In the genomic region with DNA sequence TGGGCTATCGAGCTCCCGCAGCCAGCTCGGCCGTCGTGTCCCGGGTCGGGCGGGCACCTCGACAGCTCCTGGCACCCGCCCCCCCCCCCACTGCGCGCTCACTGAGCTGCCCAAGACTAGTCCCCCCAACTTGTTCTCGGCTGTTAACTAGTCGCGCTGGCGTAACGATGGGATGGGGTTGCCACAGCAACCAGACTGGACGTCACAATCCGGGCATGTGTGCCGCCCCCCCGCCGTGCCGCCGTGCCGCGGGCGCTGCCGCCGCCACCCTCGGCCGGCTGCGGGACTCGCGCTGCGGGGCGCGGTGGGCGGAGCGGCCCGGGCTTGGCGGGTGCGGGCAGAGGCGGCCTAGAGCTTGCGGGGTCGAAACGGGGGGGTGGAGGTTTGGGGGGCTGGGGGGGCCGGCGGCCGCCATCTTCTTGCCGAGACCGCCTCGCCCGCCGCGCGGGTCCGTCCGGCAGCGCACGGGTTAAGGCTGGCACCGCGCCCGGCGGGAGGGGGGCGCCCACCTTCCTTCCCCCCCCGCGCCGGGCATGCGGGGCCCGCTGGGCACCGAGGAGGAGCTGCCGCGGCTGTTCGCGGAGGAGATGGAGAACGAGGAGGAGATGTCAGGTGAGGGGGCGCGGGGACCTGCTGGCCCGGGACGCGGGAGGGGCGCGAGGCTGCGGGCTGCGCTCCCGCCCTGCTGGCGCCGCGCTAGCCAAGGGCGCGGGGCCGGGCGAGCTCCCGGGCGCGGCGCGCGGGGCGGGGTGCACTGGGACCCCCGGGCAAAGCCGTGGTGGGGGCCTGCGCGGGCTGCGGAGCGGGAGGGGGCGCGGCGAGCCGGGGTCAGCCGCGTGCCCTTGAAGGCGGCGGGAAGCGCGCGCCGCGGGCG, we compare ENCODE assay signal across 9 mouse cellular contexts. TPM values are rescaled to one million over a fixed set of nuclear protein-coding genes. Genes with fewer than 3 reads are reported as not detected.
DNase-seq lines count a peak whose midpoint lies in the region; ATAC-seq and TF ChIP-seq lines count a peak whose summit lies in the region.
"Had no signal": no experiment of that assay in that cellular context is flagged by ENCODE, and none has a peak within 500 bp of the region (broad histone marks: within the 10 kb centered on the region; RNA-seq: fewer than 3 reads in every experiment).

Gene Chd5 (plus strand): TSS at position 233 of the 874 bp plus-strand sequence.

- peak; percentile 18; the same call in 1 of the 2 replicates for ATAC-seq in kidney, postnatal 0 days (replicated peaks; ENCODE audit: low FRiP score, low read depth)
- ATAC-seq in hindbrain, embryonic 13.5 days (ENCODE audit: low FRiP score), result peak; percentile 37
- no peak for ATAC-seq in liver, embryonic 12.5 days

- 2% methylated on average over 93 of the region's 120 CpGs for WGBS in kidney, postnatal 0 days
- under 1% methylated on average over 99 of the region's 120 CpGs for WGBS in hindbrain, embryonic 13.5 days
- 7% methylated on average over 68 of the region's 120 CpGs for WGBS in liver, embryonic 12.5 days (ENCODE audit: insufficient replicate concordance)
- WGBS in small intestine, adult 2 months, result 2% methylated on average over 107 of the region's 120 CpGs

- peak within 1 kb of the TSS; percentile 44 for H3K9ac ChIP-seq in kidney, postnatal 0 days (ENCODE audit: low read depth, low read length)
- H3K9ac ChIP-seq in hindbrain, embryonic 13.5 days, result peak within 1 kb of the TSS; percentile 94
- no peak within 1 kb of the TSS for H3K9ac ChIP-seq in liver, embryonic 12.5 days

- peaks cover 11% of the 10 kb centered on the region; the same call in 1 of the 2 replicates for H3K27me3 ChIP-seq in kidney, postnatal 0 days (ENCODE audit: insufficient read depth, low read length)
- H3K27me3 ChIP-seq in hindbrain, embryonic 13.5 days, result peaks cover 32% of the 10 kb centered on the region
- H3K27me3 ChIP-seq in liver, embryonic 12.5 days (replicated peaks), result peaks cover 90% of the 10 kb centered on the region
- H3K27me3 ChIP-seq in small intestine, adult 2 months (ENCODE audit: control insufficient read depth, insufficient read depth, low read length), result peaks cover 23% of the 10 kb centered on the region

- no peak for TF ChIP-seq CTCF in kidney, postnatal 0 days (IDR thresholded peaks at IDR 0.05; ENCODE audit: low read depth)
- no peak for TF ChIP-seq CTCF in small intestine, adult 2 months (IDR thresholded peaks at IDR 0.05; ENCODE audit: extremely low read depth, insufficient read length, insufficient replicate concordance, low read depth, low read length)

- H3K27ac ChIP-seq in kidney, postnatal 0 days, result no peak within 1 kb of the TSS
- peak within 1 kb of the TSS; percentile 84 for H3K27ac ChIP-seq in hindbrain, embryonic 13.5 days
- no peak within 1 kb of the TSS for H3K27ac ChIP-seq in liver, embryonic 12.5 days
- H3K27ac ChIP-seq in small intestine, adult 2 months (ENCODE audit: insufficient read depth, low read depth, low read length), result no peak within 1 kb of the TSS
- H3K27ac ChIP-seq: macrophage had no signal

- no peaks in the 10 kb centered on the region for H3K9me3 ChIP-seq in kidney, postnatal 0 days (replicated peaks; ENCODE audit: low read length)
- H3K9me3 ChIP-seq in hindbrain, embryonic 13.5 days, result no peaks in the 10 kb centered on the region
- H3K9me3 ChIP-seq in liver, embryonic 12.5 days (replicated peaks), result no peaks in the 10 kb centered on the region

- H3K36me3 ChIP-seq in kidney, postnatal 0 days (ENCODE audit: insufficient read depth, low read length), result peaks cover 17% of the 10 kb centered on the region
- peaks cover 21% of the 10 kb centered on the region for H3K36me3 ChIP-seq in hindbrain, embryonic 13.5 days
- H3K36me3 ChIP-seq in liver, embryonic 12.5 days, result peaks cover 24% of the 10 kb centered on the region
- peaks cover 5% of the 10 kb centered on the region; the same call in 1 of the 2 replicates for H3K36me3 ChIP-seq in small intestine, adult 2 months (ENCODE audit: control insufficient read depth, insufficient read depth, low read length)

- no peak for DNase-seq in kidney, postnatal 0 days (ENCODE audit: low spot score)
- DNase-seq in kidney, postnatal 14 days, result no peak
- DNase-seq in cerebellum, postnatal 25 days, result peak; percentile 47 to 76
- no peak for DNase-seq in urinary bladder, postnatal 10 days (ENCODE audit: low spot score)
- DNase-seq in adrenal gland, adult 18-20 months (ENCODE audit: low spot score in 2 of 2), result no peak

- no peak for TF ChIP-seq POLR2A in small intestine, adult 2 months (IDR thresholded peaks at IDR 0.05; ENCODE audit: low read depth, low read length)

- peak within 1 kb of the TSS; percentile 98 for H3K4me2 ChIP-seq in kidney, postnatal 0 days (ENCODE audit: low read length)
- H3K4me2 ChIP-seq in hindbrain, embryonic 13.5 days, result peak within 1 kb of the TSS; percentile 89
- peak within 1 kb of the TSS; percentile 70 for H3K4me2 ChIP-seq in liver, embryonic 12.5 days

- peaks cover 12% of the 10 kb centered on the region for H3K4me1 ChIP-seq in kidney, postnatal 0 days (replicated peaks; ENCODE audit: insufficient read depth, low read length)
- H3K4me1 ChIP-seq in hindbrain, embryonic 13.5 days (replicated peaks), result peaks cover 46% of the 10 kb centered on the region
- peaks cover 21% of the 10 kb centered on the region for H3K4me1 ChIP-seq in liver, embryonic 12.5 days
- peaks cover 3% of the 10 kb centered on the region for H3K4me1 ChIP-seq in small intestine, adult 2 months (ENCODE audit: control insufficient read depth, insufficient read depth, insufficient read length, low read length)

- H3K4me3 ChIP-seq in kidney, postnatal 0 days (replicated peaks; ENCODE audit: low read depth, low read length), result peak within 1 kb of the TSS; percentile 51
- H3K4me3 ChIP-seq in hindbrain, embryonic 13.5 days, result peak within 1 kb of the TSS; percentile 74
- peak within 1 kb of the TSS; percentile 45 for H3K4me3 ChIP-seq in liver, embryonic 12.5 days
- peak within 1 kb of the TSS; percentile 41 for H3K4me3 ChIP-seq in small intestine, adult 2 months (ENCODE audit: low read depth, low read length)

RNA-seq across cellular contexts. Expression of gene Chd5, which starts in this region (rescaled TPM):
- 0.04 and 0.09 TPM in 2 replicates for polyA plus RNA-seq in kidney, postnatal 0 days (2015; fragmentation: Nextera tagmentation; extraction: Ambion mirVana)
- polyA plus RNA-seq in hindbrain, embryonic 13.5 days (2015; fragmentation: Nextera tagmentation; extraction: Ambion mirVana), result 38.7 and 38.9 TPM in 2 replicates
- 0.01 and 0.02 TPM in 2 replicates for polyA plus RNA-seq in liver, embryonic 12.5 days (2016; fragmentation: Nextera tagmentation; extraction: Ambion mirVana)
- polyA plus RNA-seq in small intestine, adult 2 months (2012; rRNA removed), result 0.34 and 0.67 TPM in 2 replicates
- 1 to 10 TPM; 6.9 to 9.7 TPM for total RNA-seq in adrenal gland, adult 18-20 months (2021)

Comparison
In these comparisons a context has a peak if more than half of its experiments do, and no peak if none do; other contexts are left out.
1. RNA of gene Chd5 (polyA plus RNA-seq): 38.7 to 38.9 TPM in hindbrain, embryonic 13.5 days; 0.34 to 0.67 TPM in small intestine, adult 2 months, 0.04 to 0.09 TPM in kidney, postnatal 0 days and 0.01 to 0.02 TPM in liver, embryonic 12.5 days; every median in the first group is over 10 times any median in the second.
2. Peak in ATAC-seq, H3K4me3 ChIP-seq, H3K9ac ChIP-seq and H3K4me2 ChIP-seq in kidney, postnatal 0 days; RNA of the gene not detected or under 1 TPM.
3. DNase-seq: peak in cerebellum, postnatal 25 days (2 of 2); none in kidney, postnatal 0 days (single experiment), kidney, postnatal 14 days (single experiment), urinary bladder, postnatal 10 days (single experiment) and adrenal gland, adult 18-20 months (0 of 2).
4. Peak in every context shown above with its lines, with median percentiles within 50 percentile points of each other: H3K4me2 ChIP-seq and H3K4me3 ChIP-seq.